Mouse (Mus musculus): ENCODE results near the gene Rhoh. TPM values are rescaled to one million over a fixed set of nuclear protein-coding genes. Genes with fewer than 3 reads are reported as not detected.

Rhoh gene
- polyA plus RNA-seq, 2 experiments, result 0.79 to 1.0 TPM

DNA sequence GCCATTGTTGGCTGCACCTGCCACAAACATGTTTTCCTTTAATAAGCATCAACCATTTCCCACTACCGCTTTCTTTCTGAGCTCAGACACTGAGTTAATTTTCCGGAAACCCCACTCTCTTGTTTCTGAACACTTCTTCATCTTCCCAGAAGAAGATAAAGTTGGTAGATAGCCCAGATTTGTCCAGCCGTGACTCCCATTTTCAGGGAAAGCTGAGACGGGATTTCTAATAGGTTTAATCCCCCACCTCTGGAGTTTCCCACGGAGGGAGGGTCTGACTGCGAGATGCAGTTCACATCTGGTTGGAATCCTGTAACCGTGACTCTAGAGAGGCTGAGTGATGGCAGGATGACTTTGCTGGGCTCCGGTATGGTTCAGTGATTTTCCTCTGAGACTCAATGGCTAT, 6.2 kb upstream of the Rhoh start:
- H3K4me3 ChIP-seq (ENCODE audit: insufficient read depth in 1 of 2, low read depth in 2 of 2, low read length in 2 of 2), result no peak overlapping the region
- no peak overlapping the region for H3K9ac ChIP-seq (replicated peaks)
- no peak overlapping the region for H3K27ac ChIP-seq
- TF ChIP-seq EP300 (IDR thresholded peaks at IDR 0.05; ENCODE audit: low read depth) (no peak), CTCF (IDR thresholded peaks at IDR 0.05; ENCODE audit: low read depth) (no peak)
- DNase-seq (ENCODE audit: low read depth in 3 of 3, low spot score in 3 of 3), result no peak
- no peaks in the 10 kb centered on the region for H3K36me3 ChIP-seq (replicated peaks; ENCODE audit: control insufficient read depth, insufficient read depth, low read depth)
- ATAC-seq (ENCODE audit: insufficient read depth), result no peak
- no peak overlapping the region for H3K4me2 ChIP-seq (ENCODE audit: low read depth)
- whole genome bisulfite sequencing (ENCODE audit: insufficient replicate concordance), result 69% methylated on average over 8 of the region's 8 CpGs
- no peaks in the 10 kb centered on the region for H3K9me3 ChIP-seq (ENCODE audit: control insufficient read depth, low read length)
- no peaks in the 10 kb centered on the region for H3K27me3 ChIP-seq (ENCODE audit: control insufficient read depth, insufficient read depth, low read length)
- 0 out of 4 replicates have a peak, but pooled peaks cover 0 to 1% of the 10 kb centered on the region in 2 experiments for H3K4me1 ChIP-seq (replicated peaks; ENCODE audit: control insufficient read depth in 2 of 2, insufficient read depth in 2 of 2, low read length in 1 of 2)

DNA sequence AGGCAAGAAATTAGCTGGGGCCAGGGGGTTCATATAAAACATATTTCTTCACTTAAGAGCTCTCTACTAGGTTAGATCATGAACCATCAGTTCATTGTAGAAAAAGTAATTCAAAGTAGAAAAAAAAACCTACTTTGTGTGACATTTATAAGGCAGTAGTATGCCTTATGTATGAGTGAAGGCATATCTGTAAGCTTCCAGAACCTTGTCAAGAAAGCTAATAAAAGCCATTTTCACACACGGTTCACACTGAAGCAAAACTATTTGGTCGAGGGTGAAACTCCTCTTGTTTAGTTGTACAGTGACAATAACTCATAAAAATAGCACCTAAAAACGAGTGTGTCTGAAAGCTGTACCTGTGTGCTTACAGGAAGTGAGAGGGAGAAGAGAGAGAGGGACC, 5.4 kb upstream of the Rhoh start:
- TF ChIP-seq EP300 (IDR thresholded peaks at IDR 0.05; ENCODE audit: low read depth) (no peak), CTCF (IDR thresholded peaks at IDR 0.05; ENCODE audit: low read depth) (no peak)
- Histone ChIP-seq H3K9me3 (ENCODE audit: control insufficient read depth, low read length) (no peaks in the 10 kb centered on the region), H3K27ac (no peak overlapping the region), H3K4me2 (ENCODE audit: low read depth) (no peak overlapping the region), H3K36me3 (replicated peaks; ENCODE audit: control insufficient read depth, insufficient read depth, low read depth) (no peaks in the 10 kb centered on the region), H3K4me3 (ENCODE audit: insufficient read depth in 1 of 2, low read depth in 2 of 2, low read length in 2 of 2) (no peak overlapping the region), H3K27me3 (ENCODE audit: control insufficient read depth, insufficient read depth, low read length) (no peaks in the 10 kb centered on the region), H3K4me1 (replicated peaks; ENCODE audit: control insufficient read depth in 2 of 2, insufficient read depth in 2 of 2, low read length in 1 of 2) (0 out of 4 replicates have a peak, but pooled peaks cover 0 to 1% of the 10 kb centered on the region in 2 experiments), H3K9ac (replicated peaks) (no peak overlapping the region)
- no peak for ATAC-seq (ENCODE audit: insufficient read depth)
- DNase-seq (ENCODE audit: low read depth in 3 of 3, low spot score in 3 of 3), result no peak
- WGBS (ENCODE audit: insufficient replicate concordance), result 40% methylated on average over 3 of the region's 3 CpGs

GRCm38 (mm10) chr5:65856591-65857411, 4.2 kb upstream of the Rhoh start:
- 0 out of 4 replicates have a peak, but pooled peaks cover 0 to 5% of the 10 kb centered on the region in 2 experiments for H3K4me1 ChIP-seq (replicated peaks; ENCODE audit: control insufficient read depth in 2 of 2, insufficient read depth in 2 of 2, low read length in 1 of 2)
- DNase-seq (ENCODE audit: low read depth in 3 of 3, low spot score in 3 of 3) (no peak), ATAC-seq (ENCODE audit: insufficient read depth) (no peak)
- H3K27me3 ChIP-seq (ENCODE audit: control insufficient read depth, insufficient read depth, low read length), result no peaks in the 10 kb centered on the region
- H3K27ac ChIP-seq, result no peak overlapping the region
- H3K36me3 ChIP-seq (replicated peaks; ENCODE audit: control insufficient read depth, insufficient read depth, low read depth), result no peaks in the 10 kb centered on the region
- no peak overlapping the region for H3K9ac ChIP-seq (replicated peaks)
- H3K4me3 ChIP-seq (ENCODE audit: insufficient read depth in 1 of 2, low read depth in 2 of 2, low read length in 2 of 2), result no peak overlapping the region
- no peaks in the 10 kb centered on the region for H3K9me3 ChIP-seq (ENCODE audit: control insufficient read depth, low read length)
- WGBS (ENCODE audit: insufficient replicate concordance), result 59% methylated on average over 17 of the region's 17 CpGs
- H3K4me2 ChIP-seq (ENCODE audit: low read depth), result no peak overlapping the region
- TF ChIP-seq CTCF (IDR thresholded peaks at IDR 0.05; ENCODE audit: low read depth) (no peak), EP300 (IDR thresholded peaks at IDR 0.05; ENCODE audit: low read depth) (no peak)

GRCm38 (mm10) chr5:65857935-65858334, 3.1 kb upstream of the Rhoh start:
- Histone ChIP-seq H3K9me3 (ENCODE audit: control insufficient read depth, low read length) (no peaks in the 10 kb centered on the region), H3K4me3 (ENCODE audit: insufficient read depth in 1 of 2, low read depth in 2 of 2, low read length in 2 of 2) (no peak overlapping the region), H3K9ac (replicated peaks) (no peak overlapping the region), H3K27me3 (ENCODE audit: control insufficient read depth, insufficient read depth, low read length) (no peaks in the 10 kb centered on the region), H3K4me1 (replicated peaks; ENCODE audit: control insufficient read depth in 2 of 2, insufficient read depth in 2 of 2, low read length in 1 of 2) (0 out of 4 replicates have a peak, but pooled peaks cover 0 to 5% of the 10 kb centered on the region in 2 experiments), H3K27ac (no peak overlapping the region), H3K4me2 (ENCODE audit: low read depth) (no peak overlapping the region), H3K36me3 (replicated peaks; ENCODE audit: control insufficient read depth, insufficient read depth, low read depth) (no peaks in the 10 kb centered on the region)
- no peak for DNase-seq (ENCODE audit: low read depth in 3 of 3, low spot score in 3 of 3)
- ATAC-seq (ENCODE audit: insufficient read depth), result no peak
- 55% methylated on average over 12 of the region's 12 CpGs for WGBS (ENCODE audit: insufficient replicate concordance)
- TF ChIP-seq CTCF (IDR thresholded peaks at IDR 0.05; ENCODE audit: low read depth) (no peak), EP300 (IDR thresholded peaks at IDR 0.05; ENCODE audit: low read depth) (no peak)

DNA sequence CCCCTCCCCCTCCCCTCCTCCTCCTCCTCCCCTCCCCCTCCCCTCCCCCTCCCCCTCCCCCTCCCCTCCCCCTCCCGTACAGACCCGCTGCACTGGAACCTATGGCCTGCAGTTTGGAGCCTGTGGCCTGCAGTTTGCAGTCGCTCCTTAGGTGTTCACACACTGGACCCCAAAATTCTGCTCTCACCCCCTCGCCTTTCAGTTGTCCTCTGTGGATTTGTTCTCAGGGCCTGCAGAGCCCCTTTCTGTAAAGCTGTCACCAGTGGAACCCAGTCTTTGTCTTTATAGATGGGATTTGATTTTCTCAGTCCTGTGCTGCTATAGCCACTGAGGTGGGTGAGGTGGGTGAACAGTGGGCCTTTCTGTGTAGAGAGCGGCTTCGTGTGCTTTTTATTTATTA, 2.7 kb upstream of the Rhoh start:
- no peak for ATAC-seq (ENCODE audit: insufficient read depth)
- H3K4me3 ChIP-seq (ENCODE audit: insufficient read depth in 1 of 2, low read depth in 2 of 2, low read length in 2 of 2), result no peak overlapping the region
- H3K27me3 ChIP-seq (ENCODE audit: control insufficient read depth, insufficient read depth, low read length), result no peaks in the 10 kb centered on the region
- no peak overlapping the region for H3K9ac ChIP-seq (replicated peaks)
- no peaks in the 10 kb centered on the region for H3K9me3 ChIP-seq (ENCODE audit: control insufficient read depth, low read length)
- no peak overlapping the region for H3K4me2 ChIP-seq (ENCODE audit: low read depth)
- H3K27ac ChIP-seq, result no peak overlapping the region
- no peaks in the 10 kb centered on the region for H3K36me3 ChIP-seq (replicated peaks; ENCODE audit: control insufficient read depth, insufficient read depth, low read depth)
- no peak for DNase-seq (ENCODE audit: low read depth in 3 of 3, low spot score in 3 of 3)
- 66% methylated on average over 5 of the region's 6 CpGs for WGBS (ENCODE audit: insufficient replicate concordance)
- H3K4me1 ChIP-seq (replicated peaks; ENCODE audit: control insufficient read depth in 2 of 2, insufficient read depth in 2 of 2, low read length in 1 of 2), result 0 out of 4 replicates have a peak, but pooled peaks cover 0 to 9% of the 10 kb centered on the region in 2 experiments
- TF ChIP-seq CTCF (IDR thresholded peaks at IDR 0.05; ENCODE audit: low read depth) (no peak), EP300 (IDR thresholded peaks at IDR 0.05; ENCODE audit: low read depth) (no peak)

All from liver, embryonic 14.5 days (tissue).